Mouse (Mus musculus): ENCODE results near the gene Gm44579.
A peak's percentile ranks its signal among the peaks of the same experiment; 100 is the strongest.

Gene Gm44579

DNA sequence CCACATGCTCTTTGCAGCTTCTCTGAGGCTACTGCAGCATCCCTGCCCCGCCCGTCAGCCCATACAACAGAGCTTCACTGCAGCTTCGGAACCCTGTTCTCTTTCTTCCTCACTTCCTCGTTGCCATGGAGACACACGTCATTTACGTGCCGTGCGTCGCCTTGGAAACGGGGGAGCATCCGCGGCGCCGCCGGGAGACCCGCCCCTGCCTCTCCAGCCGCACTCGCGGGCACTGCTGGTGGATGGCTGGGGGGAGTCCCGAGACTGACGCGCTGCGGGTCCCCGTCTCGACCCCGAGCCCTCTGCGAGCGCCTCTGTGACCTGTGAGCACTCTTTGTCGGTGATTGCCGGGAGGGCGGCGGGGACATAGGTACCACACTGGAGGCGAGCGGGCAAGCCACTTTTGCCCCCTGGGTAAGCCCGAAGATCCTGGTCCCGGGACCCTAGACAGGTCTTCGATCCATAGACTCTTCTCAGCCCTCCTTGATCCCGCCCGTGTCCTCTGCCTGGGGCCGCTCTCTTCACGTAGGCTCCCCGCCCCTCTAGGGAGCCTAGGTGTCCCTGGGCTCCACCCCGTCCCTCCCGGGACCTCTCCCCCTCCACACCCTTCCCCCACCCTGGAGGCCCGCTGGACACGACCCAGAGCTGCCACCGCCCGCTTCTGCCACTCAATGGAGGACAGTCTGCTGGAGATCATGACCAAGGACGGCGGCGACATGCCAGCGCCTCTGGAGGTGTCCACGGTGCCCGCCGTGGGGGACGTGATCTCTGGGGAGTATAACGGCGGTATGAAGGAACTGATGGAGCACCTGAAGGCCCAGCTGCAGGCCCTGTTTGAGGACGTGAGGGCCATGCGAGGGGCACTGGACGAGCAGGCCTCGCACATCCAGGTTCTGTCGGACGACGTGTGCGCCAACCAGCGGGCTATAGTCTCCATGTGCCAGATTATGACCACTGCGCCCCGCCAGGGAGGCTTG, 52.8 kb downstream of the Gm44579 start:
- DNase-seq (ENCODE audit: low spot score in 2 of 2), result peak; percentile 90 to 91

DNA sequence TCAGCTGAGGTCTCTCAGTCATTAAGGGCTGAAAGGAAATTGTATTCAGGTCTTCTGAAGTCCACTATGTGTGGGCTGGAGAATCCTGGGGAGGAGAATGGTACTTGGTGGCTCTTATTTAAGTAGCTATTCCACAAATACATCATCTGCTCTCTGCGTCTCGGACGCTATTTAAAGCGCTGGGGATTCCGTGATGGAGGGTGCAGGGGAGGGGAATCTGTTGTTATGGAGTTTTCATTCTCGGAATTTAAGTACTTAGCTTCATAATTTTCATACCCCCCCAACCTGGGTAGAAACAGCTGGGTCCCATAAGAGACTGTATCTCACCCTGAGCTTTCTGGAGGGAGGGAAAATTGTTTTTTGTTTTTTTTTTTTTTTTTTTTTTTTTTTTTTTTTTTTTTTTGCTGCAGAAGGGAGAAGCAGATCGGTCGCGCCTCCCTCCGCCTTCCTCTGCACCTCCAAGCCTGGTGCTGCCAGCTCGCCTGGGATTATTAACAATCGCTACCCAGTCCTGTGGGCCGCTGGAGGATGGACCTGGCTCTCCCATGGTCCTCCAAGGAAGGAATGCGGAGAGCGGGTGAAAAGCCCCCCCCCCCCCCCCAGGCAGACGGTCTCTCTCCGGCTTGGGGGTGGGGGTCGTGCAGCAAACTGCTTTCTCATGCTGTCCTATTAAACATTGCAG, 53.7 kb downstream of the Gm44579 start, which contains the start of gene Ccdc184:
Gene Ccdc184, plus strand, starts transcription at position 196 of the 682 bp plus-strand sequence.
- no peak for DNase-seq (ENCODE audit: low spot score in 2 of 2)

- no peak for DNase-seq (ENCODE audit: low spot score in 2 of 2)
Observed at GRCm38 (mm10) chr15:98165525-98165924, 55.3 kb downstream of the Gm44579 start, which contains the start of gene Asb8. TSS of gene Asb8 (minus strand) at chr15:98165625.

- DNase-seq (ENCODE audit: low spot score in 2 of 2), result no peak
Observed at GRCm38 (mm10) chr15:98162561-98162960, 58.2 kb downstream of the Gm44579 start.

- DNase-seq (ENCODE audit: low spot score in 2 of 2), result no peak
Observed at GRCm38 (mm10) chr15:98161026-98161805, 59.6 kb downstream of the Gm44579 start.

DNA sequence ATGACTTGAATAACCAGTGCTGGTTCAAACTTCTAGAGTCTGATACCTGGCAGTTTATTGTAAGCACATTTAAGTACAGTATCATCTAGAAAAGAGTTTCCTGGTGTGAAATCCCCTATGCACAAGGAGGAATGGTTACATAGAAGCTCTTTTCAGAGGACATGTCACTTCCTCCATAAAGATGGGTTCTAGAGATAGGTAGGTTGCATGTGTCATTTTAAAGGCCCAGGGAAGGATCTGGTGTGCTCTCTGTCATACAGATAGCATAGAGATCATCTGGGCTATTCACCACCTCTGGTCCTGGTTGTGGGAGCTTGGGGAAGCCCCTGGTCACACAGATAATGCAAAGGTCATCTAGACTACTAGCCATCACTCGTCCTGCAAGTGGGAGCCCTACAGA, 63.5 kb downstream of the Gm44579 start:
- DNase-seq (ENCODE audit: low spot score in 2 of 2), result no peak

GRCm38 (mm10) chr15:98155944-98156343, 64.8 kb downstream of the Gm44579 start:
- no peak for DNase-seq (ENCODE audit: low spot score in 2 of 2)

- DNase-seq (ENCODE audit: low spot score in 2 of 2), result no peak
Observed at GRCm38 (mm10) chr15:98155272-98155671, 65.5 kb downstream of the Gm44579 start.

DNA sequence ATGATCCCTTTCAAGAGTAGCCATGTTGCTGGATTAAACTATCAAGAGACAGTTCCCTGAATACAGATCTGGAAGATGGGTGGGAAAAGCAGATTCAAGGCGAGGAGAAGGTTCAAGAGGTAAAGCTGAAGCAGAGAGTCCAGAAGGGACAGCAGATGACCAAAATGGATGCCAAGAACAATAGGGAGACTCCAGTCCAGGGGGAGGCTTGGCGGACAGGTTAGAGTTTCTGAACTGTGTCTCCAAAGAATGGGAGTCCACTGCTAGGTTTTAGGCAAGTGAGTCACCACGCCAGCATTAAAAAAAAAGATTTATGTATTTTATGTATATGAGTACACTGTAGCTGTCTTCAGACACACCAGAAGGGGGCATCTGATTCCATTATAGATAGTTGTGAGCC, 66.1 kb downstream of the Gm44579 start:
- no peak for DNase-seq (ENCODE audit: low spot score in 2 of 2)

DNA sequence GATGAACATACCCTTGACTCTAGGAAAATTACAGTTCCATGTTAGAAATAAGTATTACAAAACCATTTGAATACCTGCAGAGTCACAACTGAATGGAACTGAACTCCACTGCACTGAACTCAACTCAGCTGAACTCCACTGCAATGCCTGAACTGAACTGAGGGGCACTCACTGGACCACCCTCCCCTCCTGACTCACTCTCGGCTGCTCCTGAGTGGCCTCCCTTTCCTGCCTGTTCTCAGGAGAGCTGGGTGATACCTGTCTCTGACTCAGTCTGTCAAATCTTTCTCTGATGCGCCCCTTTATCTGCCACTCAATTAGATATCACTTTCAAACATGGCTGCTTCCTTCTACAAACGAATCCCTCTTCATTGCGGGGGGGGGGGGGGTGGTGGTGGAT, 66.6 kb downstream of the Gm44579 start:
- no peak for DNase-seq (ENCODE audit: low spot score in 2 of 2)

DNA sequence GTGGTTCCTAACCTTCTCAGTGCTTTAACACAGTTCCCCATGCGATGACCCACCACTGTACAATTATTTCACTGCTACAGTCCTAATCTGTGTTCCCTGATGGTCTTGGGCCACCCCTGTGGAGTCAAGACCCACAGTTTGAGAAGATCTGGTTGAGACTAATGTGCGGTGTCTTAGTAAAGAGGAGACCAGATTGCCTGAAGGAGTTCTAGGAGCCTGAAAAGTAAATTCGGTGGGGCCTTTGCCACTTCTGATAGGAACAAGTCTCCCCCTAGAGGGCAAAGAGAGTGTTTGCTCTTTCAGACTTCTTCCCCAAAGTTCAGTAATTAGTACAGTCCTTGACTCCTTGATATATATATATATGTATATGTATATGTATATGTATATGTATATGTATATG, 67.2 kb downstream of the Gm44579 start:
- DNase-seq (ENCODE audit: low spot score in 2 of 2), result no peak

GRCm38 (mm10) chr15:98152916-98153315, 67.9 kb downstream of the Gm44579 start:
- no peak for DNase-seq (ENCODE audit: low spot score in 2 of 2)

DNA sequence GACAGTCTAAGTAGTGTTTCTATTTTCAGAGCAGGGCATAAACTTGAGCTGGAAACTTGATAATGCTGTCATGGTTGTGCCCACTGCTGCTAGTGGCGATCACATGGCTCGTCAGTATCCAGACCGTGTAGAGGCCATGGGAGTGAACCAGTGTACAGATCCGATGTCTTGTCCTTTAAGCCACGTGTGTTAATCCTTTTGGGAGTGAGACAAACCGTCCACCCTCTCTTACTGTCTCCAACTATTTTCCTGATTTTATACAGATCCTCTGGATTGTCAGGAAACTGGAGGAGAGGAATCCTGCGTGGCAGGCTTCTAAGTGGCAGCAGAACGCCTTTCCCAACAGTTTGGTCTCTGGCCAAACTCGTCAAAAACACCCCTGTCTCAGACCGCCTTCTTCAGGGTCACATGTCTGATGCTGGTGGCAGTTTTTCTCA, 71.6 kb downstream of the Gm44579 start:
- DNase-seq (ENCODE audit: low spot score in 2 of 2), result no peak

DNA sequence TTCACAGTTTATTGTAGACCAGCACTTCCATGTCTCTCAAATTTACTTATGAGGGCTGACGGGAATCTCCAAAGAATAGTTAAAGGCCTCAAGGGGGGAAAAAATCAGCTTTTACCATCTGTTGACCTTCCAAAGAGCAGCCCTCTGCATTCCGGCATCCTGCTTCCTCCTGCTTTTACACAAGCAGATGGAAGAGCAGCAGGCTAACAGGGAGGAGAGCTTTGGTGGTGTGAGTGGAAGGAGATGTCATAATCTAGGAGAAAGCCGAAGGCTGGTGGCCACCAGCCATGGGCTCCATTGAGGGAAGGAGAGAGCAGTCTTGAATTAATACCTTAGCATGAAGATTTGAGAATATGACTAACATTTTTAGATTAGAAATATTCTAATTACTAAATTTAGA, 72.4 kb downstream of the Gm44579 start:
- no peak for DNase-seq (ENCODE audit: low spot score in 2 of 2)

DNA sequence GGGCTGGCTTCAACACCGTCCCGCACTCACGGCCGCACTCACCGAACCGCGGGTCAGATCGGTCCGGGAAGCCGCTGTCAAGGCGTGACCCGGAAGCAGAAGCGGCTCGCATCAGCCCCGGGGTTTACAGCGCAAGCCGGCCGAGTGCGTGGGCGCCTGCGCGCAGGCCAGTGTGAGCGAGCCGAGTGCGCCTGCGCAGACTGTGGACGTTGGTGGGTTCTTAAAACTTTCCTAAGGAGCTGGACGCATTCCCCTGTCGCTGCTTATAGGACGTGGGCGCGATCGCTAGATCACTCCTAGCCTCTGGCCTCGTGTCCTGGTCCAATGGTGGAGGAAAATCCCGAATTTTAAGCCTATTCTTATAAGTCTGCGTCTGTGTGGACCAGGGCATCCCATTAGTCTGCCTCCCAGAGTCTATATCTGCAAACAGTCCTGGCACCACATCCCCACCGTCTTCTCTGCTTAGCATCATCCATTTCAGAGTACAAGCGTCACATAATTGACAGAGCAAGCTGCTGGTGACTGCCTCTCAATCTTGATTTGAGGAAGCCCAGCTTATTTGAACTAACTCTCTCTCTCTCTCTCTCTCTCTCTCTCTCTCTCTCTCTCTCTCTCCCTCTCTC, 75.1 kb downstream of the Gm44579 start:
- peak; percentile 90 to 93 for DNase-seq (ENCODE audit: low spot score in 2 of 2)

- DNase-seq (ENCODE audit: low spot score in 2 of 2), result peak in 1 of 2 experiments; percentile 27
Observed at GRCm38 (mm10) chr15:98144861-98145507, 75.8 kb downstream of the Gm44579 start.

DNA sequence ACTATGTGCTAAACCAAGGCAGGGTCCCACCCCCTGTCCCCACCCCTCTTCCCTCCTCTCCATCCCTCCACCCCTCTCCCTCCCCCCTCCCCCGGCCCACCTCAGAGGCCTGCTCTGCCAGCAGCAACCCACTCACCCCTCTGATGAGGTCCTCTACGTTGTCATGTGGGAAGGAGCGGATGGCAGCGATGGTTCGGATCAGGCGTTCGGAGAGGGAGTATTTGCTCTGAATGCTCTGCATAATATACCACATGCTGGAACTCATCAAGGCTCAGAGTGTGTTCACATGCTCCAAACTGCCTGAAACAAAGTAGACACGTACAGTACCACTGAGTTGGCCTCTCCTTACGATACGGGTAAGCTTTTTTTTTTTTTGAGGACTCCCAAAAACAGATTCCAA, 78.3 kb downstream of the Gm44579 start:
- DNase-seq (ENCODE audit: low spot score in 2 of 2), result no peak

DNA sequence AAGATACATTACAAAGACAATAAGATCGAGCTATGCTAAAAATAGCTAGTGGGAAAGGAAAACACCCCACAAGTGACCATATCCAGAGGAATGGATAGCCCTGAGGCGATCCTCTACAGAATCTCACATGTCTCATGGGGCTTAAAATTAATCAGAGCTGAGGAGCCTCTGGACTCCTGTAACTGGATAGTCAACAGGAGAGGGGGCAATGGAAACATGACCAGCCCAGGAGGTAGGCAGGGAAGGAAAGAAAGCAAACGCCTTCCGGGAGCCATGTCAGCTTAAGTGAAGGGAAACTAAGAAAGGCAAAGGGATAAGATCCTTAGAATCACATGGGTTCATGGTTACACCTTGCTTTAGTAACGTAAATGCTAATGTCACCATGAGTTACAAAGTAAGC, 80.0 kb downstream of the Gm44579 start:
- no peak for DNase-seq (ENCODE audit: low spot score in 2 of 2)

- no peak for DNase-seq (ENCODE audit: low spot score in 2 of 2)
Observed at GRCm38 (mm10) chr15:98139763-98140162, 81.0 kb downstream of the Gm44579 start.

DNA sequence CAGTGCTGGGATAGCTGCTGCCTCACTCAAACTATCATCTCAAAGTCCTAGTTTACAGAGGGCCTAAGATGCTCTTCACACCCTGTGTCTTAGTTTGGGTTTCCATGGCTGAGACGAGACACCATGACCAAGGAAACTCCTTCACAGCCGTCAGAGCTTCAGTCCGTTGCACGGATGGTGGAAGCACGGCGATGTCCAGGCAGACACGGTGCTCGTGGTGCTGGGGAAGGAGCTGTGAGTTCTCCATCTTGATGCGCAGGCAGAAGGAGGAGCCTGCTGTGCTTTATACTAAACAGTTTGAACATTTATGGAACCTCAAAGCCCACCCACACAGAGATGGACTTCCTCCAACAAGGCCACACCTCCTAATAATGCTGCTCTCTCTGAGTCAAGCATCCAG, 83.9 kb downstream of the Gm44579 start:
- no peak for DNase-seq (ENCODE audit: low spot score in 2 of 2)
